Mouse (Mus musculus) gastrocnemius, adult 8-10 months (tissue): ENCODE measurements around the gene Hexb. TPM values are rescaled to one million over a fixed set of nuclear protein-coding genes. Genes with fewer than 3 reads are reported as not detected.

Experiments used
- DNase-seq, 2 experiments: peaks; one replicate each; pipeline ENCODE4 v3.0.0; 2022; ENCODE audit warnings: low spot score in 2 of 2
- total RNA-seq, 4 experiments: library from RNA; stranded (reverse); gene quantifications; 2 replicates each; pipeline ENCODE4 v1.2.4; 2022

Hexb gene
- 1 to 10 TPM; 5.4 to 7.3 (median 6.4) TPM for total RNA-seq

DNA sequence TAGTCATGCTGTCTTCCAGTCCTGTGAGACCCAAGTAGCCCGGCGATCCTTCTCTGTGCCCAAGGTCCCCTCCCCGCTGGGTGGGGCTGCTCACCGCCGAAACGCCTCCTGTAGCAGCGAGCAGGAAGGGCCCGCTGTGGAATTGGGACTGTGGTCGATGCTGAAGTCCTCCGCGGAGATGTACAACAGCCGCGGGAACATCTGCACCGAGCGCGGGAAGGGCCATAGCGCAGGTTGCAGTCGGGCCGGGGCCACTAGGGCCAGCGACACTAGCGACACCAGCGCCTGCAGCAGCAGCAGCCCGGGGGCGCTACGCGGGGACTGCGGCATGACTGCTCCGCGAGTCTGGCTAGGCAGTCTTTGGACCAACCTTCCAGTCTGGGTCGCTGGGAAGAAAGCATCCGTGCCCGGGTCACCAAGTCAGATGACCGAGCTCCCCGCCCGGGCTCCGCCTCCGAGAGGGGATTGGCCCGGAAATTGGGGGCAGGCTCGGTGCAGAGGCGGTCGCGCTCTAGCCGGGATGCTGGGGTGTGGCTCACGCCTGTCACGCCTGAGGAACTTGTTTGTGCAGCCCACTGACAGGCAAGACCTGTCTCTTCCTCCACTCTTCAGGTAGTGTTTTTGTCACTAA is at the start of gene Hexb:
Gene Hexb, minus strand, starts transcription at position 426 of the 631 bp plus-strand sequence.
- peak; percentile 86 to 91 for DNase-seq

DNA sequence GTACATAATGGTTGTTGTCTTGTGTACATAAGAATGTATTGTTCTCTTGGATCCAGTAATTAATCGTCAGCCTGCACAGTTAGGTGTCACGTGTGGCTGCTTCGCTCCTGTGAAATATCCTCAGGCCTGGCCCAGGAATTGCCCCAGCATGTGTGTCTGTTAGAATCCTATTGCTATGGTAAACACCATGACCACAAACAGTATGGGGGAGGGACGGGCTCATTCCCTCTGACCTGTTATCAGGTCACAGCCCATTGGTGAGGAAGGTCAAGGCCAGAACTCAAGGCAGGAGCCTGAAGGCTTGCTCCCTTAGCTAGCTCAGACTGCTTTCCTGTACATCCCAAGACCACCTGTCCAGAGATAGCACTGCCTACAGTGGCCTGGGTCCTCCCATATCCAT is 49.6 kb upstream of the Hexb start:
- no peak for DNase-seq

DNA sequence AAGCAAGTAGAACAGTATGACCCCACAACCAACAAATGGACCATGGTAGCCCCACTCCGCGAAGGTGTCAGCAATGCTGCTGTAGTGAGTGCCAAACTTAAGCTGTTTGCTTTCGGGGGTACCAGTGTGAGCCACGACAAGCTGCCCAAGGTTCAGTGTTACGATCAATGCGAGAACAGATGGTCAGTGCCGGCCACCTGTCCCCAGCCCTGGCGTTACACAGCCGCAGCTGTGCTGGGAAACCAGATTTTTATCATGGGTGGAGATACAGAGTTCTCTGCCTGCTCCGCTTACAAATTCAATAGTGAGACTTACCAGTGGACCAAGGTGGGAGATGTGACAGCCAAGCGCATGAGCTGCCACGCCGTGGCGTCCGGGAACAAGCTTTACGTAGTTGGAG is 48.1 kb upstream of the Hexb start:
- DNase-seq = no peak

DNA sequence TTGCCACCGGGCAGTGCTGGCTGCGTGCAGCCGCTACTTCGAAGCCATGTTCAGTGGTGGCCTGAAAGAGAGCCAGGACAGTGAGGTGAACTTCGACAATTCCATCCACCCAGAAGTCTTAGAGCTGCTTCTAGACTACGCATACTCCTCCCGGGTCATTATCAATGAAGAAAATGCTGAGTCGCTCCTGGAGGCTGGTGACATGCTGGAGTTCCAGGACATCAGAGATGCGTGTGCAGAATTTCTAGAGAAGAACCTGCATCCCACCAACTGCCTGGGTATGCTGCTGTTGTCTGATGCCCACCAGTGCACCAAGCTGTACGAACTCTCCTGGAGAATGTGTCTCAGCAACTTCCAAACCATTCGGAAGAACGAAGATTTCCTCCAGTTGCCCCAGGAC is 47.0 kb upstream of the Hexb start:
- DNase-seq = no peak

DNA sequence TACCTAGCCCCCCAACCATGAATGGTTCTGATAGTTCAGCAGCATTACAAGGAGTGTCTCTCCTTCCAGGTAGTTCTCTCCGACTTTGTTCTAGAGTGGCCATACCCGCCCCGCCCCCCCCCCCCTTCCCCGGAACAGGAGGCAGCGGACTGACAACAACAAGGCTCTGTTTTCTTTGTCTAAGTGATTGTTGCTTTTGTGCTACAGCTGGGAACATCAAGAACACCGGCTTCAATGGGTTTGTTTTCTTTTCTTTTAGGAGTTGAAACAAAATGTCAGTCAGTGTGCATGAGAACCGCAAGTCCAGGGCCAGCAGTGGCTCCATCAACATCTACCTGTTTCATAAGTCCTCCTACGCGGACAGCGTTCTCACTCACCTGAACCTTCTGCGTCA is 46.6 kb upstream of the Hexb start:
- DNase-seq = no peak

DNA sequence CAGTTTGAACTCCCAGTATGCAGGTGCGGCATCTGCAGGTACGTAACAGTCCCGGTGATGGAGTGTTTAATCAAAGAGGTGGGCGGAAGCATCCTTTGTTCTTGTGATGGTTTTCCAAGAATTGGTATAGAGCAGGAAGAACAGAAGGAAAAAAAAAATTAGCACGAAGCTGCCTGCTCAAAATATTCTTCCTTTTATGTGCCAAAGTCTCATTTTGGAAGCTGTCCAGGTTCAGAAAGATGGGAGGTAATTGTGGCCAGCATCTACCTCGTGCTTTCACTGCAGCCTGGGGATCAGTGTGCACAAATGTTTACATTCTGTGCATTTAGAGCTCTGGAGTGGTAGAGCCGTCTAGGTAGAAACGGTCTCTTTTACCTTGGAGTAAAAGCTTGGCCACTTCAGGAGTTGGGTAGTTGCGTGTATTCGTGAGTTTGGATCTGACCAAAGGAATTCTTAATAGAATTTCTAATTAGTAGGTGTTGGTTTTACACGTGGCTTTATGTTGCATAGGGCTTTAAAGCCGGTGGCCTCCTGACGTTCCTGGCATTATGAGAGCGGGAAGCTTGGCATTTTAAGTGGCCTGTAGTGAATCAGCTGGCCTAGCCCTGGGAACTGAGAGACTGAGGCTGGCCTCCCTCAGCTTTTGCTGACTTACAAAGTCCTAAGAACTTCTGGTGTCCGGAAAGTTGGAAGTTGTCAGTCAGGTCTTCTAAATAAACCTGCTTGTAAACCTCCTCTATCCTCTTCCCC is 46.0 kb upstream of the Hexb start:
- DNase-seq = no peak

DNA sequence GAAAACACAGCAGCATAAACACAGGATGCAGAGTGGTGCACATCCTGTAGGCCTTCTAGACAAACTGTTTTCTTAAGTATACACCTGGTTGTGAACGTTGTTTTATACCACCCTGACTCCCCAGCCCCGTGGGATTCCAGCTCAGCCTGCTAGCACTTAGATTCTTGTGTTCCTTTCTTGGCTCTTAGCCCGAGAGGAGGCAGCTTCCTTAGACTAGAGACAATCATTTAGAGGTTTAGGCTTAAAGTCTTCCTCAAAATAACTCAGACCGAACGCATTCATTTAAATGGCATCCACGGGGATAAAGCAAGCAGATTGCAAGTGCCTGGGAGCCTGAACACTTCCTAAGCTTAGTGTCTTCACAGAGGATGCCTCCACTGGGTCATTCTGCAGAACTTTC is 44.6 kb upstream of the Hexb start:
- no peak for DNase-seq

DNA sequence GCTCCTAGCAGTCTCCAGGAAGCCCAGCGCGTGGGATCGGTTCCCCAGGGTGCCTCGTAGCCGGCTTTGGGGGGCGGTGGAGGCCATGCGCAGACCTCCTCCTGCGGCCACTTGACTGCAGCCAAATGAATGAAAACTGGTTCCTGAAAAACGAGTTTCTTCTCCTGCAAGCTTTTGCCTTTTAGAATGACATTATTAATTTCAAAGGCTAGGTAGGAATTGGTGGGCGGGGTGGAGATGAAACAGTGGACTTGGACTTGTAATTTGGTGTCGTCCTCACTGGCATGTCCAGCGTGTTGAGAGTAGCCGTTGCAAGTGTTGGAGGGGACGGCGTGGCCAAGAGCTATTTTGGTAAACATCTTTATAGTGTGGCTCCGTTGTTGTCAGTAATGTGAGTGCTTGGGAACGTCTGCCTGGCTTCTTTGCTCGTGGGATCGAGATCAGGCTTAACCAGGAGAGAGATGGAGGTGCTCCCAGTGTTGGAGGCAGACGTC is 43.7 kb upstream of the Hexb start:
- no peak for DNase-seq

DNA sequence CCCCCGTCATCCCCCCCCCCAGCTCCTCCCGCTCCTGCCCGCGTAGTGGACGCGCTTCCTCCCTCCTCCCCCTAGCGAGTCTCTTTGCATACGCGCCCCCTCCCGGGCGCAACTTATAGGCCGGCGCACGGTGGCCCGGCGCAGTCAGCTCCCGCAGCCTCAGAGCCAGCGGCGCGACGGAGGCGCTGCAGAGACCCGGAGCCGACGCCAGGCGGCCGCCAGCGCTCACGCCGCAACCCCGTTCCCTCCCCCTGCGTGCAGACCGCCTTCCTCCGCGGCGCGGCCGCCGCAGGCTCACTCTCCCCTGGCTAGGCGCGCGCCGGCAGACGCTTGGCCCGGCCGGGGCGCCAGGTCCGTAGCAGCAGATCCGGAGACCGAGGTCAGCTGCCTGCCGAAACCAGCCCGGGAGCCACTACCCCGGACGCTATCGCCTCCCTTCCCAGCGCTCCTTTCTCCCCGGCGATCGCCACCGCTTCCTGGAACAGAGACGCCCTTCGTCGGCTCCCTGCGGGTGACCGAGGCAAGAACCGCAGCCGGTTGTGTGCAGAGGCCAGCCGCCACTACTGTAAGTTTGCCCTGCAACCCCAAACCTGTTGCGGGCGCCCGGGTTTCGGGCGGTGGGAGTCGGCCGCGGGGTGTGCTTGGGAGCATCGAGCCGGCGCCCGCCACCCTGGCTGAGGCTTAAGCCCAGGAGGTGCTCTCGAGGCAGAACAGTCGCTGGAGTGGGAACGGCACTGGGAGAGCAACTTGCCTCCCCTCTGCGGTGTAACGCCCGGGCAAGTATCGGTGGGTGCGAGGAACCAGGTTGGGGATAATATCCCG is 43.0 kb upstream of the Hexb start, which contains the start of gene Enc1:
Gene Enc1, plus strand, starts transcription at position 141 of the 822 bp plus-strand sequence.
- peak; percentile 72 to 82 for DNase-seq

DNA sequence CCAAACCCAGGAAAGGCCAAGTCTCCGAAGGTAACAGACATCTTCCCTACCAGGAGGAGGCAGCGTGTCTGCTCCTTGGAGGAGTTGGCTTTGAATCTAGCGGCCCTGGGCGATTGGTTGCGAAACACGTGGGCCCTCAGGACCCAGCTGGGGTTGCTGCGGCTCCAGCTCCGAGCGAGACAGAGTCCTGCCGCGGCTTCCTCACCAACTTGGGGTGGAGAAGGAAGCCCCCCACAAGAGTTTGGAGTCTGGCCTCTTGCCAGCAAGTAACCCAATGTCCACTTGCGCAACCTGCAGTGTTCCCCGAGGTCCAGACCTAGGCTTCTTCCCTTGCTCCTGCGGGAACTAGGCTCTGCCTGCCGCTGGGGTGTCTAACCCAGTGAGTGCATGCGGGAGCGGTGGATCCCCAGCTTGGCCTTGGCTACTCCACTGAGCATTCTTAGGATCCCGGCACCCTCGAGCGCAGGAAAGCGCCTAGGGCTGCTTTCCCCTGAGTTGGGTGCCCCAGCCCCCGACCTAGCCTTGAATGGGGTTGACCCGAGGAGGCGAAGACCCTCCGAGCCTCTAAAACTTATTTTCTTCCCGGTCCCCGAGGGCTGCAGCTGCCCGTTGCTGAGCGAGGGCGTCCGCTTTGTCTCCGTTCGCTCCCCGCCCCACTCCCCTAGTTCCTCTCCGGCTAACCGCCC is 42.3 kb upstream of the Hexb start:
- DNase-seq = peak; percentile 62 to 72

DNA sequence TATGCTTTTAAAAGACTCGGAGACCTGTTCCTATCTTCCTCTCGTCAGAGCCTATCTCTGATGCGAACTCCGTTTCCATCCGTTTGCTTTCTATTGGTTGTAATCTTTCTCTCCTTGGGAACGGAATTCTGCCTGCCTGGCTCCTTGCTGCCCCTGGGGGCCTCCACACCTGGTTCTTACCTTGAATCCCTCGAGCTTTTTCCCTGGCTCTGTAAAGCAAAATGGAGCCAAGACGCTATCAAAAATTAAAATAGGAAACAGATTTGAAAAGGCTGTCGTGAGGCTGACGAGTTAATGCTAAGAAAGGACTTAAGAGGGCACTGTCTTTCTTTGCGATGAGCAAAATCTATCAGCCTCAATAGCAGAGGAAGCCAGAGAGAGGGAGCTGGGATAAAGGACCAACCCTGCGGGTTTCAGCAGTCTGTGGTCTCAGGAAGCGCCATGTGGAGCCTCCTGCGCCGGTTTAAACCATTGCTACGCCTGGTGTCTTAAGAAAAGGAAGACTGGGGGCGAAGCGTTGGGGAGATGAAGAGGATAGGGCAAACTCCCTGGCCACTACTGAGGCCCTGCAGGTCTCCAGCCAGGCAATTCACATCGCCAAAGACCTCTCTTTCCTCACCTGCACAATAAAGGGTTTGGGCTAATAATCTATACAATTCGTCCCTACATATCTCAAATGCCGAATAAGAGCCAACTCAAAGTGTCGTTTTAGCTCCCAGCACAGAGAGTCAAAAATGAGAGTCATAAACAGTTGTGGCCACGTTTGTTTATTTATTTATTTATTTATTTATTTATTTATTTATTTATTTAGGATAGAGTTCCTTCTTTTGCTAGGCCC is 41.4 kb upstream of the Hexb start:
- peak in 1 of 2 experiments; percentile 13 for DNase-seq

DNA sequence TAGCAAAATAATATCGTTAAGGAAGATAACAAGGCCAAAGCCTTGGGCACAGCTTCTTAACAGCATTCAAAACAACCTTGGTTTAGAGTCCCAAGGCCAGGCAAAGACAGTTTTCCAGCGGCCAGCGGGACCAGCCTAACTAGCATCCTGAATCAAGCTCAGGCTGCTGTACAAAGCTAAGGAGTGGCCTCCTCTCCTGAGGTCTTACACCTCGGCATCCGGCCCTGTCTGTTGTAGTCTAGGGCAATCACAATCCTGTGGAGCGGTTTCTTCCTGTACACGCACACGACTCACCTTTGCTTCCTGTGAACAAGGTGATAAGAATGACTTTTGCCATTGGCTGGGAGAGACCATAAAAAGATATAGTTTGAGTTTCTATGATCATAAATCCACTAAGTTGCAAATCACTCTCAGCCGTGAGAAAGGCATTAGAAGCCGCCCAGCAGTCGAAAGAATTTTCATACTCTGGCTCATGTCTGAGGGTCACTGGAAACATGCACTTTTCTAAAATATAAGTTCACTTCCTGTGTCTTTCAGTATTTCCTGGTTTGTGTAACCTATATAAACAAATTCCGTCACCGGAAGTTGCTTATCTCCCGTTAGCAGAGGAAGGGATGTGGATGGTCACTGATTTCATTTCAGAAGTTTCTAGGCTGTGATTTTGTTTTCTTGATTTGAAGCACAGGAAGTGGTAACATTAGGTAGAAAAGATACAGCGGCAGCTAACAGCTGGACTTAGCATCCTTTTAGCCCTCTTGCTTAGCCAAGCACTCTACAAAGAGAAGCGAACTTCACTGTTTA is 40.2 kb upstream of the Hexb start:
- DNase-seq = no peak

DNA sequence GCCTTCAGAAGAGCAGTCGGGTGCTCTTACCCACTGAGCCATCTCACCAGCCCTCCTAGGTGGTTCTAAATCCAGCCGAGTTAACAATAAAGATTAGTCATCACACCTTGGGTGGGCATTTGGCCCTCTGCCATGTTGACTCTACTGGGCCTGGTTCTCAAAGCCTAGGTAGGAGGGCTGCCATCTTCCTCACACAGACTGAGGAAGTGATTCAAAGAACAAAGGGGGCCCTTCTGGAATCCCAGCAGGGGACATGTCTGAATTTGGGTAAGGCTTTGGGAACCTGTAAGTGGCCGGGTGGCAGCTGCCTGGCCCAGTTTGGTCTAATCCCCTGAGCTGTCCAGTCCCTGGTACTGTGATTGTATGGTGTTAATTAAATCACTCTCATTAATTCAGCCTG is 39.5 kb upstream of the Hexb start:
- DNase-seq = no peak

DNA sequence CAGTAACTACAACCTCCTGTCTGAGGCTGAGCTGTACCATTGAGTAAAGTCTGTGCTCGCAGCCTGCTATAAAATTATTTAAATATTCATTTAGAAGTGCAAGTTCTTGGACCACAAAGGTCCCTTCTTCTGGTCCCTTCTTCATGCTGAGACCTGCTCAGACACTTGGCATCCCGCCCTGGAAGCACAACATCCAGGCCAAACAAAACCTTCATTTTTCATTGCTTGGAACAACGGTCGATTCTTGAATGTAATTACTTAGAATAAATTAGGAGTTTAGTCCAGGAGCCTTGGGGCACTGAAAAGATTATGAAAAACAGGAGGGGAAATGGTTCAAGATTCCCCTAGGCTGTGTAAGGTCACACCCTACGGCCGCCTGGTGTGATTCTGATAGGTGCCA is 37.8 kb upstream of the Hexb start:
- no peak for DNase-seq

DNA sequence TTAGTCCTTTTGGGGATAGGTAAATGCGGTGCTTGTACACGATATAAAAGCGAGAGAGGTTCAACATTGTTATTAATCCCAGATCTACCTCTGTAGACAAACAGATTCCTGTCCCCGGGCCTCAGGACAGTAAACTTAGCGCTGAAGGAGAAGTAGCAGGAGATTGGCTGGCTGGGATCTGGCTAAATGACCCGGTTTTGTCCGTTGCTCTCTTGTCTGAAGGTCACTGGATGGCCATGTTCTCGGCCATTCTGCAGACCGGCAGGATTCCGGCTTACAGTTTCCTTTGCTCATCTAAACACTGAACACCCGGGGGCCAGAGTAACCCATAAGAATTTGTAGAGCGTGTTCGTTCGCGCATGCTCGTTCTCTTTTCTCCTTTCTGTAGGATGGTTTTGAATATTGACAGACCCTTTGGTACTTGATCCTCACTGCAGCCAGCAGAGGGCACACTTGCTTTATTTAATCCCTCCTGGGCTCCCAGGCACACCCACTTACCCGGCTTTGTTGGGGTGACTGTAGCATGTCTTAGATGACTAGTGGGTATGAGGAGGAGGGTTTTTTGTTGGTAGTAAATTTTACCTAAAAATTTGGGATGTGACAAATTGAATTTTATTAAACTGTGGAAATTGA is 36.7 kb upstream of the Hexb start:
- peak; percentile 40 to 47 for DNase-seq

DNA sequence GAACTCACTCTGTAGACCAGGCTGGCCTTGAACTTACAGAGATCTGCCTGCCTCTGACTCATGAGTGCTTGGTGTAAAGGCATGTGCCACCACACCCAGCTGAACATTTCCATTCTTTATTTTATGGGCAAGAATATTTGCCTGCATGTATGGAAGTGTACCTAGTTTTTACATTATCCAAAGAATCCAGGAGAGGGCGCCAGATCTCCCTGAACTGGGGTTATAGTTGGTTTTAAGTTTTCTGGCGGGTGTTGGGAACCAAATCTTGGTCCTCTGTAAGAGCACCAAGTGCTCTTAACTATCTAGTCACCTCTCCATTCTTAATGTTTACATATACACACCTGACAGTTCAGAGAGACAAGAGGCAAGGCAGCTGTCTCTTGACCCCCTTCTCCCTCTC is 34.9 kb upstream of the Hexb start:
- DNase-seq = no peak

DNA sequence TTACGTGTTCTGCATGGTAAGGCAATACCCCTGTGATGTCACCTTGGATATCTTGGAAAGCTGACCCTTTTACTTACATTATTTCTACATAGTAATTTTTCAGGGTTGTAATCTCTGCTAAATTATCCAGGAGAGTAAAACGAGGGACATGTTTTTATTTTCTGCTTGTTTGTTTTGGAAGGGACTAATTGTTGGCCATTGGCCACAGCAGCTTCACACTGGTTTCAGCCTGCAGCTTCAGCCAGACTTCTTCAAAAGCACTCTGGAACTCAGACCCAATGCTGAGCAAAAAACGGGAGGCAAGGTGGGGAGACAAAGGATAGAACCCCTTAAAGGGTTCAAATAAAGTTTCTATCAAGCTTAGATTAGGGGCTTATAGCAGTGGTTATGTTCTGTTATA is 31.9 kb upstream of the Hexb start:
- DNase-seq = no peak

DNA sequence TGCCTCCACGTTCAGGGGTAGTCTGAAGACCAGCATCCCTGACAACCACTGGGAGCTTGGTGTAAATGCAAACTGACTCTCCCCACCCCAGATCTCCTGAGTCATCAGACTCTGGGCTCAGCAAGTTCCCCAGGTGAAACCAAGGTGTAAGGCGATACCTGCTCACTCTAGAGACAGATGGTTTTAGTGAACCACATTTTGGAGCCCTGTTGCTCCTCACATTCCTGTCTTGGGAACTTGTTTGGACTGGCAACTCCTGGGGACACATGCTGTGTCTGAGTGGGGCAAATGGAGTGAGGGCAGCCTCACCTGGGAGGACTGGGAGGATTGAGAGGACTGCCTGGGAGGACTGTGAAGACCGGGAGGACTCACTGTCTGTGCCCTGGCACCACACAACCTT is 29.6 kb upstream of the Hexb start:
- DNase-seq = no peak

DNA sequence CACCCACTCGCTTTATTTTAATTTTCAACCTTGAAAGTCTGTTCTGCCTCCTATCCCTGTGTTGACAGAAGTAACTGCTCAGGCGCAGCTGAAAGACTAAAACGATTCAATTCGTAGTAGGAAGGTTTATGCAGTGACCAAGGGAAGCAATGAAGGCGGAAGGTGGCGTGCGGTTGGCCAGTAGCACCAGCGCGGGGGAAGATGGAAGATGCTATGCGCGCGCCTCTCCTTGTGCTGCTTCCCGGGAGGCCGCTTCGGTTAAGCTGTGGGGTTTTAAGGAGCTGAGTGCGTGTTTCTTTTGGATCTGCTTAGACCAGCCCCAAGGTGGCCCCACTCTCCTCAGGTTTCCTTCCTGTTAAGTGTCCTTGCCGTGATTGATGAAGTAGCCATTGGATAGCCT is 27.0 kb upstream of the Hexb start:
- DNase-seq = no peak
